Mouse (Mus musculus) liver, embryonic 14.5 days (tissue): ENCODE results near the gene Nrarp.

Source experiments
- CTCF ChIP-seq: IDR thresholded peaks from 2 replicates; pipeline ENCODE4 v1.5.1; 2016; ENCODE audit warnings: antibody characterized with exemption, low read depth, control low read depth
- EP300 ChIP-seq: IDR thresholded peaks from 2 replicates; pipeline ENCODE4 v1.6.1; 2016; ENCODE audit warnings: antibody characterized with exemption, low read depth

DNA sequence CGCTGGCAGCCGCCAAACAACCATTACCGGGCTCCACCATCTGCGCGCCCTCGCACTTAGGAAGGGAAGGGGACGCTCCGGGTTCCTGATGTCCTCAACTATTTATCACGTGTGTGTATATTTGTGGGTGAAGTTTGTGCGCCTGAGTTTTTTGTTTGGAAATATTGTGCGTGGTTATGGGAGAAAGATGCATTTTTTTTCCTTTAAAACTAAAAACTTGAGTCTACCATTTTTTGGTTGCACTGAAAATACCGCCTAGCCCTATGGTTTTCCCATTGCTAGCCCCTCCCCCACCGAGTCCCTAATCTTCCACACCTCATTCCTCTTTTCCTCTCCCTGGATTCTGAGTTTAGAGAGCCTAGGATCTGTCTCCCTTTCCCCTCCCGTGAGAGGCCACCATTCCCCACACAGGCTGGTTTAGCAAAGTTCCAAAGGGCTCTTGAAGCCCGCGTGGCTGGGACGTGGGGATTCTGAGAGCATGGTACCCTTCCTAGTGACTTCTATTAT lies 1.4 kb downstream of the Nrarp start:
- TF ChIP-seq CTCF (no peak), EP300 (no peak)
